Mouse (Mus musculus): Measurements from ENCODE around the gene Car10.

Car10 gene

DNA sequence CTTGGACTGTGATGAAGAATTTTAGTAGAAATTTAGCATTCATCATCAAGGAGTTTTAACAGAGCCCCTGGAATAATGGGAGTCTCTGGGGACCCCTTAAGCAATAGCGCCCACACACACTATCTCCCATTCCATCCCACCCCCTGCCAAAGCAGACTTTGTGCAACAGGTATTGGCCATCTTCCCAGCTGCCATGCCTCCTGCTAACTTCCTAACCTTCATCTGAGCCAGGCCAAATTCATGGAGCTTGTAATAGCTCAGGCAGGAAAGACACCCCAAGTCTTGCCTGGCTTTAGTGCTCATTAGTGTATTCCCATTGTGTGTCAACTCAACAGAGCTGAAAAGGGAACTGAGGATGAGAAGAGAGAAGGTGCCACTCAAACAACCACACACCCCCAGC, 481.8 kb downstream of the Car10 start:
- DNase-seq (ENCODE audit: low spot score): no peak

DNA sequence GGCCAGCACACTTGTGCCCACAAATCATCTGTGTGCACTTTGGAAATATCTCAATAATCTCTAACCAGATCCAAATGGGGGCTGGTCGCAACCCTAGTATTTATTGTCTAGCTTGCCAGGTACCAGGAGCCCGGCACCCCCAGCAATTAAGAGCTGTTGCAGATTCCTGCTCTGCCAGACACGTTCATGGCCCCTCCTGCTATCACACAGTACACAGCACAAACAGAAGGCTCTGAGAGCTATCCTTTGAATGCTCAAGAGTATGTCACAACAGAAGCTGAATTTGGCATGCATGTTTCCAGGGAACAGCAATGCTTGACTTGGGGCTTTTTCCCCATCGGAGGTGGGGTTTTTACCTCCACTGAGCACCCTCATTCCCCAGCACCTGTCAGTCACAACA, 483.5 kb downstream of the Car10 start:
- DNase-seq (ENCODE audit: low spot score): no peak

- DNase-seq (ENCODE audit: low spot score): no peak
These were observed 490.0 kb downstream of the Car10 start for GRCm38 (mm10) chr11:93587788-93588187.

DNA sequence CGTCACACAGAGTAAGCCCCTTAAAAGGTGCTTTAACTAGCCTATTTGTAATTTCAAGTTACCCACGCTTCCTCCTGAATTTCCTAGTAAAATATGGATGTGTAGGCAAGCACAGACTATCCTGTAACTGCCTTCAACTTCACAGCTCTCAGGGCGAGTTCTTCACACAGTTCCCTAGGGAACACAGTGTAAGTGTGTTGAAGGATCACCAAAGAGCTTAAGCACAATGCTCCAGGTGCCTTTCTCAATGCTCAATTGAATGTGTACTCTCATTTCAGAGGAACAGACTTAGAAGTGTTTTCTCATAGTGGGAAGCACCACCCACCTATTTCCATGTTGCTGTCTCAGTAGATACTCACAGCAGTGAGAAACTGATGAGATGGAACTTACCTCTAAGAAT, 492.8 kb downstream of the Car10 start:
- DNase-seq (ENCODE audit: low spot score): no peak

GRCm38 (mm10) chr11:93594033-93594432, 496.2 kb downstream of the Car10 start:
- DNase-seq (ENCODE audit: low spot score): no peak

GRCm38 (mm10) chr11:93598175-93598574, 500.3 kb downstream of the Car10 start:
- DNase-seq (ENCODE audit: low spot score): no peak

DNA sequence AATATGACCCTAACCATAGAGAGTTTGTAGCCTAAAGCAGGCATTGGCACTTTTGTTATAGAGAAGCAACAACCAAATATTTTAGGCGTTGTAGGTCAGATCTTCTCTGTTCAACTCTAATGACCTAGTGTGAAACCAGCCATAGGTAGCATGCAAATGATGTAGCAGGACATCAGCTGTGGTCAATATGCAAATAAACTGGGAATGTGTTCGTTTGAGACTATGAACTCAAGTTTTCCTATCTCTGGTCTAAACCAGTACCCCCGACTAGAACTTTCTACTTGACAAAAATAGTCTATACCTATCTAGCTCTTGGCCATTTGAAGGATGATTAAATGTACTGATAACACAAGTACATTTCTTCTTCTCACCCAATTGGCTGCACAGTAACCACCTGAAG, 501.9 kb downstream of the Car10 start:
- no peak for DNase-seq (ENCODE audit: low spot score)

GRCm38 (mm10) chr11:93603575-93603974, 505.7 kb downstream of the Car10 start:
- no peak for DNase-seq (ENCODE audit: low spot score)

DNA sequence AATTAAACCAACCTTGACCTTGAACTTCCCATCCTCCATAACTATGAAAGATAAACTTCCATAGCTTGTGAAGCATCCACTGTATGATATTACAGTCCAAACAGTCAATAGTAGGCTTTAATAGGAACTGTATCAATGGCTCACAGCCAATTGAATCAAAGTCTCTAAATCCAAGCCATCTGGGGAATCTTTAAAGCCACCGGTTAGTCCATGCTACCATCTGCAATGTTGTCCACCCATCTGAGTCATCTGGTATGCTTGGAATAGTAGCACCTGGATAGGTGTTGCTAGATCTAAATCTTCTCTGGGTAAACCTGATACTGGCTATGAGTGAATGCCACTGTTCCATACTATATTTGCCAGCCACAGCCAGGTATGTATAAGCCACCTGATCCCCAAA, 509.3 kb downstream of the Car10 start:
- no peak for DNase-seq (ENCODE audit: low spot score)

- no peak for DNase-seq (ENCODE audit: low spot score)
These were observed 510.9 kb downstream of the Car10 start for GRCm38 (mm10) chr11:93608716-93609115.

- DNase-seq (ENCODE audit: low spot score): no peak
These were observed 514.2 kb downstream of the Car10 start for GRCm38 (mm10) chr11:93612071-93612470.

GRCm38 (mm10) chr11:93614851-93615250, 517.0 kb downstream of the Car10 start:
- no peak for DNase-seq (ENCODE audit: low spot score)

- no peak for DNase-seq (ENCODE audit: low spot score)
These were observed 525.8 kb downstream of the Car10 start for GRCm38 (mm10) chr11:93623605-93624004.

DNA sequence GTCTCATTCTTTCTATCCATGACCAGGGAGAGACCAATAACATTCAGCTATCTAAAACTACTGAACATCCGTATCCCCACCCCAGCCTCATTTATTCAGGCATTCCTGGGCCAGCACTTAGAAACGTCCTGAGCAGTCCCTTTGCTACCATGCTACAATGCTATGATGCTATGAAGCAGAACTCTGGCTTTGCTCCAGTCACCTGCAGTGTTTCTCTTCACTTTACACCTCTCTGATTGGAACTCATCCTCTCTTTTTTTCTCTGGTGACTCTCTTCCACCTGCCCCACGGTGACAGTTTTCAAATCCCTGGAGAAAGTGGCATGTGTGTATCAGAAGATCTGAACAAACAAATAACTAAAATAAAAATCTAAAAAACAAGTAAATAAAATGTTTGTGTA, 541.6 kb downstream of the Car10 start:
- no peak for DNase-seq (ENCODE audit: low spot score)

DNA sequence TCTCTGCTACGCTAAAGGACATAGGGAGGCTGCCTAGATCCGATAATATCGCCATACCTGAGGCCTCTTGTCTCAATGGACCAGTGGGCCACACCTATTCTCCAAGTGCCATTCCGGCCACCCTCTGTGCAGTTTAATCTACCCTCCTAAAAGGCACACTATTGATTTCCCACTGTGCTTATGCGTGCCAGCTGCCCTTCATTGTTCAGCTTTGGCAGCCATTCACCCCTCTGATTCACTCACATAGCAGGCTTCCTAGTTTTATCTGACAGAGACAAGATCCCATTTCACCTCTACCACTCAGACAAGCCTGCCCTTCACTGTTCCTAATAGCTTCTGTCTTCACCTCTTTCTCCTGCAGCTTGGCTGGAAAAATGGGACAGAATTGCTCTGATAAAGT, 543.1 kb downstream of the Car10 start:
- no peak for DNase-seq (ENCODE audit: low spot score)

- no peak for DNase-seq (ENCODE audit: low spot score)
These were observed 544.5 kb downstream of the Car10 start for GRCm38 (mm10) chr11:93642331-93642730.

DNA sequence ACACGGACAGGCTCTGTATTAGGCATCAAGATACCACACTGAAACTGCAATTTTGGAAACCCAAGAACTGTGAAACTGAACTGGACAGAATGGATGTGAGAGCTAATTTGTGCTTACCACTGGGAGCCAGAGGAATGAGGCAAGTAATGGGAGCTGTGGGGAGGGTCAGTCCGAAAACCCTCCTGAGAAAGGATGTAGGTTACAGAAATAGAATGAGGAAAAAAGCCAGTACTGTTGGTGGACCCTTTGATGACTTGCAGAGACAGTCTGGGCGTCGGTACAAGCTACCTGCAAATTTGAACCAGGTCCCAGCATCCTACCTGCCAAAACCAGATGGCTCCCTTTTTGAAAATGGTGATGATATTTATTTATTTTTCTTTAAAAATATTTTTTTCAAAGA, 545.2 kb downstream of the Car10 start:
- no peak for DNase-seq (ENCODE audit: low spot score)

DNA sequence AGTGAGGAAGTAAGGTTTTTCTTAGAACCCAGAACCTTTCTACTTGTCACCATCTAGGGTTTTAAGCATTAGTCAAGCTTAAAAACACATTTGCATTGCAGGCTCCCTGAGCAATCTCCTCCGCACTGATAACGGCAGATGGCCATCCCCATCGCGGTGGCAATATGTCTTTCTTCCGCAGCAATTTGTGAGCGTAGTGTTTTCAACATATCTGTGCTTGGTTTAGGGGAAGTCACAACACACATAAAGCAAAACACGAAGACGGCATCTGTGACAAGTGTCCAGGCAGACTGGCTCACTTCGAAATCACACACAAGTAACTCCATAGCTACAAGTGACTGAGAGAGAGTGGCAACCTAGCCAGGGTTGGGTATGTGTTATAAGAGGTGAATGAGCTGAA, 545.6 kb downstream of the Car10 start:
- no peak for DNase-seq (ENCODE audit: low spot score)

- DNase-seq (ENCODE audit: low spot score): no peak
These were observed 548.4 kb downstream of the Car10 start for GRCm38 (mm10) chr11:93646216-93646615.
